Mouse (Mus musculus): ENCODE data around the gene Jazf1. TPM values are rescaled to one million over a fixed set of nuclear protein-coding genes. Genes with fewer than 3 reads are reported as not detected.

Gene Jazf1
- polyA plus RNA-seq, 2 experiments: 0.71 to 1.2 TPM

- Histone ChIP-seq H3K4me2 (ENCODE audit: low read depth) (no peak overlapping the region), H3K9ac (replicated peaks) (no peak overlapping the region), H3K27me3 (ENCODE audit: control insufficient read depth, insufficient read depth, low read length) (no peaks in the 10 kb centered on the region), H3K4me3 (ENCODE audit: insufficient read depth in 1 of 2, low read depth in 2 of 2, low read length in 2 of 2) (no peak overlapping the region), H3K36me3 (replicated peaks; ENCODE audit: control insufficient read depth, insufficient read depth, low read depth) (no peaks in the 10 kb centered on the region), H3K27ac (no peak overlapping the region), H3K4me1 (replicated peaks; ENCODE audit: control insufficient read depth in 2 of 2, insufficient read depth in 2 of 2, low read length in 1 of 2) (no peaks in the 10 kb centered on the region), H3K9me3 (ENCODE audit: control insufficient read depth, low read length) (no peaks in the 10 kb centered on the region)
- no peak for ATAC-seq (ENCODE audit: insufficient read depth)
- no peak for DNase-seq (ENCODE audit: low read depth in 3 of 3, low spot score in 3 of 3)
- WGBS (ENCODE audit: insufficient replicate concordance): 56% methylated on average over 9 of the region's 9 CpGs
- TF ChIP-seq CTCF (IDR thresholded peaks at IDR 0.05; ENCODE audit: low read depth) (no peak), EP300 (IDR thresholded peaks at IDR 0.05; ENCODE audit: low read depth) (no peak)
These were observed 114.0 kb downstream of the Jazf1 start for GRCm38 (mm10) chr6:52954441-52954840.

GRCm38 (mm10) chr6:52952526-52952900 is 115.9 kb downstream of the Jazf1 start:
- no peaks in the 10 kb centered on the region for H3K36me3 ChIP-seq (replicated peaks; ENCODE audit: control insufficient read depth, insufficient read depth, low read depth)
- H3K27ac ChIP-seq: no peak overlapping the region
- no peak overlapping the region for H3K9ac ChIP-seq (replicated peaks)
- H3K9me3 ChIP-seq (ENCODE audit: control insufficient read depth, low read length): no peaks in the 10 kb centered on the region
- ATAC-seq (ENCODE audit: insufficient read depth): no peak
- H3K4me3 ChIP-seq (ENCODE audit: insufficient read depth in 1 of 2, low read depth in 2 of 2, low read length in 2 of 2): no peak overlapping the region
- TF ChIP-seq EP300 (IDR thresholded peaks at IDR 0.05; ENCODE audit: low read depth) (no peak), CTCF (IDR thresholded peaks at IDR 0.05; ENCODE audit: low read depth) (no peak)
- WGBS (ENCODE audit: insufficient replicate concordance): 65% methylated on average over 8 of the region's 8 CpGs
- no peaks in the 10 kb centered on the region for H3K27me3 ChIP-seq (ENCODE audit: control insufficient read depth, insufficient read depth, low read length)
- H3K4me2 ChIP-seq (ENCODE audit: low read depth): no peak overlapping the region
- DNase-seq (ENCODE audit: low read depth in 3 of 3, low spot score in 3 of 3): no peak
- no peaks in the 10 kb centered on the region for H3K4me1 ChIP-seq (replicated peaks; ENCODE audit: control insufficient read depth in 2 of 2, insufficient read depth in 2 of 2, low read length in 1 of 2)

GRCm38 (mm10) chr6:52951871-52952525 is 116.4 kb downstream of the Jazf1 start:
- no peak overlapping the region for H3K27ac ChIP-seq
- H3K4me3 ChIP-seq (ENCODE audit: insufficient read depth in 1 of 2, low read depth in 2 of 2, low read length in 2 of 2): no peak overlapping the region
- no peaks in the 10 kb centered on the region for H3K9me3 ChIP-seq (ENCODE audit: control insufficient read depth, low read length)
- H3K27me3 ChIP-seq (ENCODE audit: control insufficient read depth, insufficient read depth, low read length): no peaks in the 10 kb centered on the region
- no peaks in the 10 kb centered on the region for H3K4me1 ChIP-seq (replicated peaks; ENCODE audit: control insufficient read depth in 2 of 2, insufficient read depth in 2 of 2, low read length in 1 of 2)
- ATAC-seq (ENCODE audit: insufficient read depth): no peak
- 56% methylated on average over 7 of the region's 7 CpGs for WGBS (ENCODE audit: insufficient replicate concordance)
- no peak for DNase-seq (ENCODE audit: low read depth in 3 of 3, low spot score in 3 of 3)
- H3K4me2 ChIP-seq (ENCODE audit: low read depth): no peak overlapping the region
- no peak overlapping the region for H3K9ac ChIP-seq (replicated peaks)
- TF ChIP-seq EP300 (IDR thresholded peaks at IDR 0.05; ENCODE audit: low read depth): no peak
- no peaks in the 10 kb centered on the region for H3K36me3 ChIP-seq (replicated peaks; ENCODE audit: control insufficient read depth, insufficient read depth, low read depth)

- Histone ChIP-seq H3K36me3 (replicated peaks; ENCODE audit: control insufficient read depth, insufficient read depth, low read depth) (no peaks in the 10 kb centered on the region), H3K27me3 (ENCODE audit: control insufficient read depth, insufficient read depth, low read length) (no peaks in the 10 kb centered on the region), H3K4me1 (replicated peaks; ENCODE audit: control insufficient read depth in 2 of 2, insufficient read depth in 2 of 2, low read length in 1 of 2) (no peaks in the 10 kb centered on the region), H3K9me3 (ENCODE audit: control insufficient read depth, low read length) (no peaks in the 10 kb centered on the region), H3K9ac (replicated peaks) (no peak overlapping the region), H3K4me2 (ENCODE audit: low read depth) (no peak overlapping the region), H3K4me3 (ENCODE audit: insufficient read depth in 1 of 2, low read depth in 2 of 2, low read length in 2 of 2) (no peak overlapping the region), H3K27ac (no peak overlapping the region)
- ATAC-seq (ENCODE audit: insufficient read depth) (no peak), DNase-seq (ENCODE audit: low read depth in 3 of 3, low spot score in 3 of 3) (no peak)
- WGBS (ENCODE audit: insufficient replicate concordance): 66% methylated on average over 5 of the region's 5 CpGs
- TF ChIP-seq CTCF (IDR thresholded peaks at IDR 0.05; ENCODE audit: low read depth) (no peak), EP300 (IDR thresholded peaks at IDR 0.05; ENCODE audit: low read depth) (no peak)
These were observed 118.1 kb downstream of the Jazf1 start for GRCm38 (mm10) chr6:52950371-52950770.

GRCm38 (mm10) chr6:52942534-52942933 is 125.9 kb downstream of the Jazf1 start:
- Histone ChIP-seq H3K4me2 (ENCODE audit: low read depth) (no peak overlapping the region), H3K27ac (no peak overlapping the region), H3K9ac (replicated peaks) (no peak overlapping the region), H3K27me3 (ENCODE audit: control insufficient read depth, insufficient read depth, low read length) (no peaks in the 10 kb centered on the region), H3K4me1 (replicated peaks; ENCODE audit: control insufficient read depth in 2 of 2, insufficient read depth in 2 of 2, low read length in 1 of 2) (no peaks in the 10 kb centered on the region; a peak in 1 of 4 replicates), H3K36me3 (replicated peaks; ENCODE audit: control insufficient read depth, insufficient read depth, low read depth) (no peaks in the 10 kb centered on the region), H3K4me3 (ENCODE audit: insufficient read depth in 1 of 2, low read depth in 2 of 2, low read length in 2 of 2) (no peak overlapping the region), H3K9me3 (ENCODE audit: control insufficient read depth, low read length) (no peaks in the 10 kb centered on the region)
- WGBS (ENCODE audit: insufficient replicate concordance): 51% methylated on average over 5 of the region's 5 CpGs
- no peak for TF ChIP-seq CTCF (IDR thresholded peaks at IDR 0.05; ENCODE audit: low read depth)
- TF ChIP-seq EP300 (IDR thresholded peaks at IDR 0.05; ENCODE audit: low read depth): no peak
- DNase-seq (ENCODE audit: low read depth in 3 of 3, low spot score in 3 of 3) (no peak), ATAC-seq (ENCODE audit: insufficient read depth) (no peak)

Measured in liver, embryonic 14.5 days (tissue).